Mouse (Mus musculus): ENCODE results near the gene Tbxas1.

Gene Tbxas1

GRCm38 (mm10) chr6:38875258-38876070 is at the start of gene Tbxas1:
Gene Tbxas1, plus strand, starts transcription at chr6:38875404.
- in situ Hi-C loops (cut with MseI, MboI) = no loop called here

DNA sequence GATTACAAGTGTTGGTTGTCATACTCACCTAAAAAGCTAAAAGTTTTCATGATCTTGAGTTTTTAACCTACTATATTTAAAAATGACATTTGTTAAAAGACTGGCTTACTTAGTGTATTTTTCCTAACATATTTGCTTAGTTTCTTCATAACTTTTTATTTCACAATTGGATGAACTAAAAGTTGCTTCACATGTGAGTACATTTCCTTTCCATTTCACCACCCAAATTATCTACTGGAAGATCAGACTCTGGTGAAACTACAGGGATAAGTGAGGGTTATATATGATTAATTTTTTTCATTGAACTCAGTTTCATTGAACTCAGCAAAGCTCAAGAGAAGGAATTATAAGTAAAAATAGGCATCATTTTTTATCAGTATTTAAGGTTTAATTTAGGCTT is 49.3 kb upstream of the Tbxas1 start:
- in situ Hi-C loops (cut with MseI, MboI) = no loop called here

DNA sequence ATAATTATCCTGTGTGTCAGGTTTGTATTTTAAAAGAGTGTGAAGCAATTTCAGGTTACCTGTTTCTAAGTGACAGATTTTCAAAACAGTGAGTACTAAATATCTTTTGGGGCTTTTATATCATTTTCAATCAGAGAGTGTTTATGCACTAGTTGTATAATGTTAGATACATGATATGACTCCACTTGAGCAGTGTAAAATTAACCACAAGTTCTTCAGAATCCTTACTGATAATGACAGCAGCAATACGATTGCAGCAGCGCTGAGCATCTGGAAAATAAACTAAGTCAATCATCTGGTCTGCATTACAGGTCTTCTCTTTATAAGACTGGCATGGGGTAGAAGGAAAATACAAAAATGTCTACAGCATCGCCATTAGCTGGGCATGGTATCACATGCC is 48.3 kb upstream of the Tbxas1 start:
- in situ Hi-C loops (cut with MseI, MboI) = no loop called here

DNA sequence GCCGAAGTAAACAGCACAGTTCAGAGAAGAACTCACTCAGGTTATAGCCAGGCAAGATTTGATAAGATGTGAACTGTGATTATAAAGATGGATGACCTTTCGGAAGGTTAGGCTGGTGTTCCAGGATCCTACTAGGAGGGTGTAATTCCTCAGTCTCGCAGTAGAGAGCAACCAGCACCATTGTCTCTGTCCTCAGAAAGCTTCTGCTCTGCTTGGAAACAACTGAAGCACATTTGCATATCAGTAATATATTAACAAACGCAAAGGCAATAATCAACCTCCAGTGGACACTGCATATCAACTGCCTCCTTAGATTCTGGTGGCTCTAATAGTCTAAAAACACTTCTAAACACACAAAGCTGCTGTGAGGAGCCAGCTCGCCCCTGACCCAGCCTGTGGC is 47.8 kb upstream of the Tbxas1 start:
- in situ Hi-C loops (cut with MseI, MboI) = no loop called here

DNA sequence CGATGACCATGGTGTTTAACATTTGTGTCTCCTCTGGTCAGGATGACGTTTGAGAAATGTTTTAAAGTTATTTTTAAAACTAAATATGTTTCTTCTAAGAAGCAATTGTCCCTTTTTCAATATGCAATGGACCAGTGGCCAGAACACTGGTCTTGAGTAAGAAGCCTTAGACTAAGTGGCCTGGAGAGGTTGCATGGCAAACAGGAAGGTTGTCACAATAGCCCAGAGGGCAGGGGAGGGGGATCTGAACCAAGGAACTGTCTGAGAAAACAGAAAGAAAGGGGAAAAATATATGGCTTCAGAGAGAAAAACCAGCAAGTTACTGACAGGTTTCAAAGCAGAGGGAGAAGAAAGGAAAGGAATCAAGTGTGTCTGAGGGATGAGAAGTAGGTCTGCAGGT is 47.0 kb upstream of the Tbxas1 start:
- in situ Hi-C loops (cut with MseI, MboI) = no loop called here

DNA sequence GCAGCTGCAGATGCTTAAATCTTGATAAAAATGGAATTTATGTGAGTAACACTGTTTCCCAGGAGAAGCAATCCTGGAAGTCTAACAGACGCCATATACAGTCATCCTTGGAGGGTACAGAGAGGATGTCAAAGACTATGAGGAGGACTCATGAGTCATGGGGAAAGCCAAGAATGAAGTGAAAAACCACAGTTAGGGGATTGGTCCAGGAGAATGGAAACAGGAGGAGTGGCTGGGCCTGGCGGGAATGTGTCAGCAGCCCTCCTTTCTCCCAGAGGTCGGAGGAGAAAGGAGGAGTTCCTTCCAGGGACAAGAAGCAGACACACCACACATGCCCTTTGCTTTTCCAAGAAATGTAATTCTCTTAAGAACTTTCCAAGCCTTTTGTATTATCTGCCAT is 45.8 kb upstream of the Tbxas1 start:
- in situ Hi-C loops (cut with MseI, MboI) = no loop called here

DNA sequence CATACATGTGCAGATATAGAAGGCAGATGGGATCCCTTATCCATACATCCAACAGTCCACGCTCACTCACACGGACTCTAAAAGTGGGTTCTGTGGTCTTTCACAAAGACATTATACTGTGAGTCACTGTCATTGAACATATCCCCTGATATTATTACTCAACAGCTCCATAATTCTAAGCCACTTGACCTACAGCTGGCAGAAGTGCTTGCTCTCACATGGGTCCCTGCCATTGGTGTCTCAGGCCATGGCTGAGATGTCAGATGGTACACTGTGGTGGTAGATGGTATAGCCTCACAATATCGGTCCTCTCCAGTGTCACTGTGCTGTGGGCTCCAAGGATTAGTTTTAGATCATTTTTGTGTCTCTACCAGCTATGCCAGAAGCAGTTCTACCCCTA is 41.5 kb upstream of the Tbxas1 start:
- in situ Hi-C loops (cut with MseI, MboI) = no loop called here

- in situ Hi-C loops (cut with MseI, MboI) = no loop called here
These were observed 40.5 kb upstream of the Tbxas1 start for GRCm38 (mm10) chr6:38834727-38835126.

- in situ Hi-C loops (cut with MseI, MboI) = no loop called here
These were observed 40.0 kb upstream of the Tbxas1 start for GRCm38 (mm10) chr6:38835217-38835616.

- in situ Hi-C loops (cut with MseI, MboI) = no loop called here
These were observed 37.1 kb upstream of the Tbxas1 start for GRCm38 (mm10) chr6:38838061-38838460.

DNA sequence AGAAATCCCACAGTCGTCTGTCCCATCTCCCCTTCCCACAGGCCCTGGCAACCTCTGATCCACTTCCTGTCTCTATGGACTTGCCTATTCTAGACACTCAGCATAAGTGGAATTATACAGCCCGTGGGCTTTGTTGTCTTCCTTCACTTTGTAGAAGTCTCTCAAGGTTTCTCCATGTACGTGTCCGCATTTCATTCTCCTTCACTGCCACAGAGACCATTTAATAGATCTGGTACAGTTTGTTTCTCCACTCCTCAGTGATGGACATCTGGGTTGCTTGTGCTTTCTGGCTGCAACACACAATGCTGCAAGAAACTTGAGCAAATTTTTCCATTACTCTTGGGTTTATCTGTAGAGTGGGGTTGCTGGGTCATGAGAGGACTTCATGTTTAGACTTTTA is 35.3 kb upstream of the Tbxas1 start:
- in situ Hi-C loops (cut with MseI, MboI) = no loop called here

DNA sequence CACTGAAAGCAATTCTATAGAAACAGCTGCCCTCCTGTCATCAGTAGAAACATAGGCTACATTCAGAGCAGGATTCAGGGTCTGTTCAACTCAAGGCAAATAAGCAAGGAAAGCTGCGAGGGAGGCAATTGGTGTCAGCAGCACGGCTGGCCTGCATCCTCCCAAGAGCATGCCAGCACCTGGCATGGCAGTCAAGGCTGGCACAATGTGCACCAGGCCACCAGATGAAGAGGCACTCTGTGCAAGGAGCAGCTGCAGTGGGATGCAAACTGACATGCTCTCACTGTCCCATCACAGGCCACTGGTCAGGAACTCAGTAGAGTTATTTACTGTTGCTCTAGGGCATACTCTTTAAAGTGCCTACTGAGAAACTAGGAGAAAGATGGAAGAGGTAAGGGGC is 34.8 kb upstream of the Tbxas1 start:
- in situ Hi-C loops (cut with MseI, MboI) = no loop called here

GRCm38 (mm10) chr6:38840780-38841179 is 34.4 kb upstream of the Tbxas1 start:
- in situ Hi-C loops (cut with MseI, MboI) = no loop called here

DNA sequence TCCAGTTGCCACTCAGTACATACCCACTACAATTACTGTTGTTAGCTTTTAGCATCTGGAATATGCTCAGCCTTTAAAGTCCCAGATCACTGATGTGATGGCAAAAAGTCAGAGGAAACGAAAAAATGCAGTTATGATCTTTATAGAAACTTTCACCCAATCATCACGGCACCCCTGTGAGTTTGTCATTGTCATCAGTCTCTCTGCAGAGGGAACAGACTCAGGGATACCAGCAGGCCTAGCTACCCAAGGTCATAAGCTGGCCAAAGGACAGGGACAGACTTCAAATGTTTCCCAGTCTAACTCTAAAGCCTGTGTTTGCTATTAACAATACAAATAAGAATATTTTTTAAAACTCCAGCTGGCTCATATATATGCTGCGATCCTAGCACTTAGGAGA is 33.7 kb upstream of the Tbxas1 start:
- in situ Hi-C loops (cut with MseI, MboI) = no loop called here

DNA sequence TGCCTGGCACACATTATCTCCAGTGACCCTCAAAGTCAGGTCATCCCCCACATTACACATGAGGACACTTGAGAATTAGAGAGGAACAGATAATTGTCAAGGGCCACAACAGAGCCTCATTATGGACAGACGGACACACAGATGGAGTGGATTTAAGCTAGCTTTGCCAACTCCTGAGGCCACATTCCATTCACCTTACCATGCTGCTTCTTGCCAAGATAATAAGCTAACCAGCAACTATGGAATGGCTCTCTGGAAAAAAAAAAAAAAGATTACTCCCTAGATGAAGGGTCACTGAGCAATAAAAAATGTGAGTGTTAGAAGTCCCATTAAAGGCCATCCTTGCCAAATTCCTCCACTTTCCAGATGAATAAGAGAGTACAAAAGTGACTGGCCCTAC is 30.1 kb upstream of the Tbxas1 start:
- in situ Hi-C loops (cut with MseI, MboI) = no loop called here

- in situ Hi-C loops (cut with MseI, MboI) = no loop called here
These were observed 29.3 kb upstream of the Tbxas1 start for GRCm38 (mm10) chr6:38845876-38846275.

- in situ Hi-C loops (cut with MseI, MboI) = no loop called here
These were observed 28.6 kb upstream of the Tbxas1 start for GRCm38 (mm10) chr6:38846330-38847195.

DNA sequence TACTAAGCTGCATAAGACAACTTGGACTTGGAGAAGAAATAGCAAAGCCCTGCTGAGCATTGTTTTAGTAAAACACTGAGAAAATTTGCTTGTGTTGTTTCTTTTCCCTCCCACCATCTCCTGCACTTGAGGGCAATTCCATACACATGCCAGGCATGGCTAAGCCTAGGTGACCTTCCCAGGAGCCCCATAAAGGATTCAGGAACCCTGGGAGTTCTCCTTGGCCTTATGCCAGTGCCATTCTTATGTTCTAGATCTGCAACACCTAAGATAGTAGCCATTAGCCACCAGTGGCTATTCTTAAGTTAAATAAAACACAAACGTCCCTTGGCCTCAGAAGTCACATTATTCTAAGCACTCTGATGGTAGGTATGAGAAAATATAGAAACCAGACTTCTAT is 27.8 kb upstream of the Tbxas1 start:
- in situ Hi-C loops (cut with MseI, MboI) = no loop called here

GRCm38 (mm10) chr6:38847958-38848910 is 27.0 kb upstream of the Tbxas1 start:
- in situ Hi-C loops (cut with MseI, MboI) = no loop called here

DNA sequence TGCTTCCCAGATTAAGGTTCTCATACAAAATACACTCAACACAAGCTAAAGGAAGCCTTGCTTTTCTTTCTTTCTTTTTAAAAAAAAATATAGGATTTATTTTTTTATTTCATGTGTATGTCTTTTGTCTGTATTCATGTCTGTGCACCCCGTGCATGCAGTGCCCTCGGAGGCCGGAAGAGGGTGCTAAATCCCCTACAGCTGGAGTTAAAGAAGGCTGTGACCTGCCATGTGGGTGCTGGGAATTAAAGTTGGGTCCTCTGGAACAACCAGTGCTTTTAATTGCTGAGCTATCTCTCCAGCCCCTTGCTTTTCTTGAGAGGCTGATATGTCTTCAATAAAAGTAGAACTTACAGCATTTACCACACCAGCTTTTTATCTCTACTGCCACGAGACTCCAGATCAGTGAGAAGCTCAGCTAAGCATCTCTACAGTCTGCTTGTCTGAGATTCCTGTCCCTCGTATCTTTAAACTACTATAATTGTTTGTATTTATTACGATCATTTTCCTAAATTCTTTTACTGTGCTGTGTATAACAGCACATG is 24.4 kb upstream of the Tbxas1 start:
- in situ Hi-C loops (cut with MseI, MboI) = no loop called here

DNA sequence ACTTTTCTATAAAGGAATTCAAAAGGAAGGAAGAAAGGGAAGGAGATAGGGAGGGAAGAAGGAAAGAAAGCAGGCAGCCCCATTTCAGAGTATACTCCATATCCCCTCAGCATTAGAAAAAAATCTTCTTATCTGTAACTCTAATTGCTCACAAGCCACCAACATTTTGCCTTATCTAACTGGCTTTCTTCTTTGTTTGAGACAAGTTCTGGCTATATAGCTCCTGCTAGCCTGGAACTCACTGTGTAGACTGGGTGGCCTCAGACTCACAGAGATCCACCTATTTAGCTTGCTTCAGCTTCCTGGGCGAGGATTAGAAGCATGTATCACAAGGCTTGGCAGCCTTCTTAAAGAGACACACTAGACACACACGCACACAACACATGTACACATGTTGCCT is 23.5 kb upstream of the Tbxas1 start:
- in situ Hi-C loops (cut with MseI, MboI) = no loop called here

Measured in mouse trophoblast stem cell (cell line).